ENCODE assay signal across 8 mouse cellular contexts in the genomic region with DNA sequence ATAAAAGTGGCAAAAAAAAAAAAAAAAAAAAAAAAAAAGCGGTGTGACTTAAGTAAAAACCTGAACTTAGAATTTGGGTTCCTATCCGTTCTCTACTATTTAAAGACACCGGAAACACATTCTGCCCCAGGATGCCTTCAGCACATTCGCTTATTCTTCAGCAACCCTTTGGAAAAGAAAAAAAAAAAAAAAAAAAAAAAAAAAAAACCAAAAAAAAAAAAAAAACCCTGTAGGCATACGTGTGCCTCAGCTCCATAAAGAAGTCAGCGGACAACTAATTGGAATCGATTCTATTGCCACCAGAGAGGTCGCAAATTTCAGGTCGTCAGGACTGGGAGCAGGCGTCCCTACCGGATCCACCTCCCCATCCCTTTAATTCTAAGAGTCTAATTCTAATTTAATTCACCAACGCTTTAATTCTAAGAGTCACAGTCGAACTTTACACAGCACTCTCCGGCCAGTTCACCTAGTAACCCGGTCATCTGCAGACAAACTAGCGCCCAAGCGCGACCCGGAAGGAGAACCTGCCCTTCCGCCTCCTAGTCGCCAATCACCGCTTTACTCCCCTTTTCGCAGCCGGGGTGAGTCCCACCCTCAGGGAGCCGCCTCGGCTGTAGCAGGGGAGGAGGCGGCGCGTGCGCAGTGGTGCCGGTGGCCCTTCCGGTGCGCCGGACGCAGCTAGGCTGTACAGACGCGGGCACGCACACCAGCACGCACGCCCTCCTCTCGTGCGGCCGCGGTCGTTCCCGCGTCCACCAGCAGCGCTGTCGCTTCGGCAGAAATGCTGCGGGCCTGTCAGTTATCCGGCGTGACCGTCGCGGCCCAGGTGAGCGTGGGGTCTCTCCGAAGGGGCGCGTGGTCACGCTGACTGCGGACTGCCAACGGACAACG. TPM values are rescaled to one million over a fixed set of nuclear protein-coding genes. Genes with fewer than 3 reads are reported as not detected.
DNase-seq lines count a peak whose midpoint lies in the region; ATAC-seq lines count a peak whose summit lies in the region.

Immt (plus strand) TSS at position 642 of the 891 bp plus-strand sequence.

- DNase-seq in adrenal gland, adult (ENCODE audit: inconsistent age in 2 of 2, low spot score in 1 of 2) = peak; percentile 98 to 99
- peak; percentile 97 for DNase-seq in embryo, embryonic 10.5 days (ENCODE audit: low spot score)
- DNase-seq in gastrocnemius, postnatal 14 days = peak; percentile 99
- DNase-seq in left cerebral cortex, postnatal 10 days (ENCODE audit: extremely low spot score in 1 of 2, low spot score in 2 of 2) = peak; percentile 95 to 99
- peak; percentile 96 for DNase-seq in right cerebral cortex, postnatal 25 days
- peak; percentile 98 for DNase-seq in urinary bladder, postnatal 4 days (ENCODE audit: low spot score in 2 of 2)

- peak; percentile 82 for ATAC-seq in inflammation-experienced regulatory T-cells, adult 6 months
- ATAC-seq in megakaryocyte-erythroid progenitor cell, adult 5-6 weeks (replicated peaks; ENCODE audit: low FRiP score, low TSS enrichment, poor library complexity, severe bottlenecking) = peak; percentile 96

- intact Hi-C loops in gastrocnemius, postnatal 14 days (cut with DNase I; ENCODE audit: low total_unique reads) = no loop called here
- intact Hi-C loops in left cerebral cortex, postnatal 10 days (cut with DNase I) = no loop called here

RNA-seq across cellular contexts. Expression of gene Immt, which starts in this region (rescaled TPM):
- total RNA-seq in gastrocnemius, postnatal 14 days (2021) = 100 to 1,000 TPM; 245 to 287 TPM
- 100 to 1,000 TPM; 107 to 131 (median 127) TPM for polyA plus RNA-seq in inflammation-experienced regulatory T-cells, adult 6 months (2017; shearing (Covaris generic))
- total RNA-seq in left cerebral cortex, postnatal 10 days (2021) = 100 to 1,000 TPM; 145 to 147 TPM
- total RNA-seq in megakaryocyte-erythroid progenitor cell, adult 5-6 weeks (2014; fragmentation: Nextera tagmentation) = 198 and 228 TPM in 2 replicates
- total RNA-seq in megakaryocyte-erythroid progenitor cell, adult 5-6 weeks (2017) = 182 TPM in 2 replicates

Comparison
In these comparisons a context has a peak if more than half of its experiments do, and no peak if none do; other contexts are left out.
1. Peak in every context shown above with its lines: DNase-seq and ATAC-seq.